Mouse (Mus musculus) layer of hippocampus, adult 9-10 months (tissue): Measurements from ENCODE around the gene Slc3a1.

ENCODE experiments used
- DNase-seq: peaks from one replicate; pipeline ENCODE4 v3.0.0; 2022; ENCODE audit warnings: low spot score

Gene Slc3a1

DNA sequence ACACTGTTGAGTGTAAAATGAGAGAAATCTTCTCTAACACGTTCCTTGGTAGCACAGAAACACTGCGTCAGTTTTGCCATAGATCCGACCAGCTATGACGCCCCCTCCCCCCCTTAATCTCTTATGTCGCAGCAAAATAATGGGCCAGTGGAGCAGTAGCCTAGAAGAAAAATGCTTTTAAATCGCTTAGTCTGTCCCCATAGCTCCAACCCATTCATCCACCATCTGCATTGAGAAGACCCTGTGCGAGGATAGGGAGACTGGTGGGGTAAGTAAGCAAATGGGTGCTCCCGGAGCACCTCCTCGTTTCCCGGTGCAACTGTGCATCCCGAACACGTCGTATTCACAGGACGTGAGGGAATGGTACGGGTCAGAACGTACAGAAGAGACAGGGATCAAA, 61.4 kb downstream of the Slc3a1 start:
- DNase-seq, result no peak

DNA sequence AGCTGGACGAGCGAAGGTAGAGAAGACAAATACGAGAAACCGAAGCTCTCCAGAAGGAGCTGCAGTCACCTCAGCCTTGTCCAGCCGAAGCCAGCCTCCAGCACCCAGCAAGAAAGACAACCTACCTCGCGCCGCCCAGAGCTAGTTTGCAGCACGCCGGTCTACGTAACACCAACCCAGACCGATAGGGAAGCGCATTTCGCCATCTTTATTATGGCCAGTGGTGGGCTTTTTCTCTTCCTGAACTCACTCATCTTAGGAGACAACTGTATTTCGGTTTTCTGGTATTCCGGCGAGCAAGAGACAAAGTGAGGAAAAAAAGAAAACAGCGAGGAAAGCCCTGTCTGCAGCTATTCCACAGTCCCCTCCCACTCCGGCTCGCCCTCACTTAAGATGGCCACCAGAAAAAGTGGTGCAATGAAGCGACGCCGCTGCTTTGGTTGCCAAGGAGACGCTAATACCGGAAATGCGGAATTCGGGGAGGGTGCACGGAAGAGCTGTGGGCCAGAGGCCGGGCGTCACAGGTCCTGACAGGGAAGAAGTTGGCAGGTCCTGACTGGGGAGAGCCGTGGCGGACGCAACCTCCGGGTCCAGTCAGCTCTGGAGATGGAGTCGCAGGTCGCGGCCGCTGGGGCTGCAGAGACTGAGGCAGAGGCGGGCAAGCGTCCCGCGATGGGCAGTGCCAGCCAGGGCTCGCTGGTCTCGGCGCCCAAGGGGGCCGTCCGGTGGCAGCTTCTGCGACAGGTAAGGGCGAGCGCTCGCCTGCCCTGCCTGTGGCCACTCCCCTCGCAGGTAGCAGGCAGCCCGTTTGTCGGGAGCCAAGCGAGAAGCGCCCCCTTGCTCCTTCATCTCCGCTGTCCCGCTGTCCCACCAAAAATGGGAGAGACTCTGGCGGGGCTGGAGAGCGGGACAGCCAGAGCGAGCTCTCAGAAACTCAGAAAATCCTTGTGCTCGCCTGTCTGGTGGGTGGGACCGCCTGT, 62.2 kb downstream of the Slc3a1 start, which contains the start of the genes Prepl and Camkmt:
Gene Prepl (minus strand): TSS at position 122 of the 980 bp plus-strand sequence.
Gene Camkmt (plus strand): TSS at position 433 of the 980 bp plus-strand sequence.
- DNase-seq, result peak; percentile 91

DNA sequence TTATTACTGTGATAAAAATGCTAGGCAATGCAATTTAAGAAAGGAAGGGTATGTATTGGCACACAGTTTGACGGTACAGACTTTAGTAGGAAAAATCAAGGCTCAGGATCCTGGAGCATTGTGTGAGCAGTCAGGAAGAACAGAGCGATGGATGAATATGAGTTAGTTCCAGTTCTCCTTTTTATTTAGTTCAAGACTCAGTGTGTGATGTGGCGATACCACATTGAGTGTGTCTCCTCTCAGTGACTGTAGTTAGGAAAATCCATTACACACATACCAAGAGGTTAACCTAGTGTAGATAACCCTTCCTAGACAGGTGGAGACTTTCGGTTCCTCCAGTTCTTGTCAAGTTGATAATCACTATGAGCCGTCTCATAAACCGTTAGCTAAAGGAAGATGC, 63.6 kb downstream of the Slc3a1 start:
- DNase-seq, result no peak

DNA sequence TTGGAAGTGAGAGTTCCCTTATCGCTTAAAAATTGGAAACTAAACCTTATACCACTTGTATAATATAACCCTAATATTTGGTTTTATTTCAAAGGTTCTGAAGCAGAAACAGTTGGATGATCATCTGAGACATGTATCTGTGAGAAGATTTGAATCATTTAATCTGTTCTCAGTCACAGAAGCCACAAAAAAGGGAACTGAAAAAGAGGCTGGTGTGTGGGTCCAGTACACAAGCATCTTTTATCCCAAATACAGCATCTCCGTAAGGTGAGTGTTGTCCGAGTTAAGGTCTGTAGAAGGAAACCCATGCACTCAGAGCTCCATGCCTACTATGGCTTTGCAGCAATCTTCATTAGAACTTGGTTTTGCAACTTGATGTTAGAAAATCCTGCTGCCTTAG, 68.2 kb downstream of the Slc3a1 start:
- DNase-seq, result no peak

DNA sequence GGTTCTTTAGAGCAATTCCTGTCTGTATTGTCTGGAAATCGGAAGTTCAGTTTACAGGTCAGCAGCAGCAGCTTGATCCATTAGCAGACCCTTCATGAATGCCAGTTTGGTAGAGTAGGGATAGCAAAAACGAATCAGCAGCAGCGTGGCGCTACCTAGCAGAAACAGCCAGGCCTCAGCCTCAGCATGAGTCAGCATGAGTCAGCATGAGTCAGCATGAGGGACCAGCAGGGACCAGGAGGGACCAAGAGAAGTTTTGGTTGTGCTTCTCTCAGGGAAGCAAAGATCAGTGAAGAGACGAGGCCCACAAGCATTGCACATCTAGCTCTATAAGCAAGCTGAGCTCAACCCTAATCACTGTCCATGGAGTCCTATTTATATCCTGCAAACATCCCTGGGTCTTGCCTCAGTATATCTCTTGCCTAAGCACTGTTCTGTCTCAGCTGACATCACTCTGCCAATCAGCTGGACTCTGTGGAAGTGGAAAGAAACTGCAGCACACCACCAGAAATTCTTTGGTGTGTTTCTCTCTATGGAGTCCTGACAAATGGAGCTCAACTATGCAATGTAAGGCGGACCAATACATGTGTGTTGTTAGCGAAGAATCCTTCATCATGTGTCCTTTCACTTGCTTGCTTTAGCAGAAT, 70.6 kb downstream of the Slc3a1 start:
- no peak for DNase-seq

DNA sequence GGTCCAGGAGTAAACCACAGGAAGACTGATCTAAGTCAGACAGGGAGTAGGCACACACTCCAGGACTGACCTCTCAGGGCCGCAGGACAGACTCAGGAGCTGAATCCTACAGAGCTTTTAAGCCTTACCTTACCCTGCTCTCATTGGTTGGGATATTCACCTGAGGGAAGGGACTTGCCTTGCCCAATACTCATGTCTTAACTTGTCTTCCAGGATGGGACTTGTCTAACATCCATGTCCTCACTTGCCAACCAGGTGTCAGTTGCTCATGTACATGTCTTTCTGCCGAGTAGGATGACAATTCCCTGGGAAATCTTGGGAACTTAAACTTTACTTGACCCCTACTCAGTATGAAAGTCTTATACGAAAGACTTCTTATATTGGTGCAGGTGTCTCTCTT, 72.1 kb downstream of the Slc3a1 start:
- no peak for DNase-seq

DNA sequence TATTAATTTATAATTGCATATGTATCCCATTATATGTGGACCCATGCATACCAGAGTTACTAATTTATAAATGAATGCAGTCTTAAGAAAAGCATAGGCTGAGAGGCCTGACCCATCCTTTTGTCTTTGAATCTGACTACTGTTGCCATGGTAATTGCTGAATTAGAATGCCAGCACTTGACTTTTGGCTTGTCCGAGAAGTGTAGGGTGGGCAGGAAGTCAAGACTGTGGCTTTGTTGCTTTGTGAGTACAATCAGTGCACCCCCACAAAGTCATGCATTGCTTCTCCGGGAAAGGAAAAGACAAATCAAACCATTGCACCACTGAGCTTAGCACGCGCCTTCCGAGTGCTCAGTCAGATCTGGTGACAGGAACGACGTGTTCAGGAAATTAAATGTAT, 73.6 kb downstream of the Slc3a1 start:
- no peak for DNase-seq

DNA sequence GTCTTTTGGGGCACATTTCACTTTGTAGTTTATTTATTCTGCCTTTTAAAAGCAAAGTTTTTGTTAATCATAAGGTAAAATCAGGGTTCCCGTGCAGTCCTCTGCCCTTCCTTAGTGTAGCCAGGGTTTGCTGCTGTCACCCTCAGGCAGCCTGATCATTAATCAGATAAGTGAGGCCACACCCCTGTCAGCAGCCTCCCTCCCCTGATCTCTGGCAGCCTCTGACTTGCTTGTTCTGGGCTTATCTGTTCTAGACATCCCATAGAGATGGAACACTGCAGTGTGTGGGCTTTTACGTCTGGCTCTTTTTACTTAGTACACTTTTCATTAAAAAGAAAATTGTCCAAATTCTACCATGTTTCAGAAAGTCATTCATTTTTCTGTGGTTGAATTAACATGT, 75.1 kb downstream of the Slc3a1 start:
- DNase-seq, result no peak

DNA sequence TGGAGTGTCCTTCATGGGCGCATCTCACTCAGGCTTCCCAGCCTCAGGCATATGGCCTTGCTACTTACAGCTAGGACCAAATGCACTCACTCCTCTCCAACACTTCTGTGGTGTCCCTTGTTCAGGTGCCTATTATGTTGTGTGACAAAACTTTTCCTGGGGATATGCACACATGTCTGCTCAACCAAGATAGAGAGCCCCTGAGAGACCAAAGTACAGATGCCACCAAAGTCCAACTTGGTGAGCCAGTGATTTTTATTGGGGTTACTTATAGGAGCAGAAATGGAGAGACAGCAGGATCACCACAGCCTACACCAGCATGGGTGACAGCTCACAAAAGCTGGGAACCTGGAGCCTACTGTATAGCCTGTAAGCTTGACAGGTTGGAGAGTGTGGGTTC, 82.5 kb downstream of the Slc3a1 start:
- DNase-seq, result no peak

DNA sequence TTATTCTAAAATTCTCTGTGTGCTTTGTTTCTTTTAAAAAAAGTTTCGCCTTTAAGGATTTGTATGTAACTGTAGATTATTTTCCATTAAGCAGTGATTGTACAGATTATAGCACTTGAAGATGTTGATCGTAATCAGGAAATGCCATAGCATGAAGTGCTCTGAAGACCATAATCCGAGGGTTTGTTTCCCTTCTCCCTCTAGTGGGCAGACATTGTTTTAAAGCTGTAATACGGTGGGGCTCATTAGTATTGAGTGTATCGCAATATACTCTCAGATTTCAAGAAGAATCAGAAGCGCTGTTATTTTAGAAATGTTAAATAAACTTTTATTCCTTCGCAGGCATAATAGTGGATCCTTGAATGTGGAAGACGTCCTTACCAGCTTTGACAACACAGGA, 85.3 kb downstream of the Slc3a1 start:
- DNase-seq, result no peak
